Mouse (Mus musculus): Measurements from ENCODE around the gene Rbm26. TPM values are rescaled to one million over a fixed set of nuclear protein-coding genes. Genes with fewer than 3 reads are reported as not detected.

Gene Rbm26
- polyA plus RNA-seq (2017; shearing (Covaris generic)): 45.6 TPM

GRCm38 (mm10) chr14:105177238-105177693, at the start of gene Rbm26:
Rbm26 (minus strand) TSS chr14:105177327.

Other genes with a start within 250 kb of the Rbm26 start
- 96.1 TPM for gene Ndfip2, start 81.2 kb upstream of the Rbm26 start, polyA plus RNA-seq (2017; shearing (Covaris generic))

Data from effector memory CD4-positive, alpha-beta T cell, adult 5 months (primary cell).